Mouse (Mus musculus) limb, embryonic 12.5 days (tissue): Measurements from ENCODE around the gene Akr1d1. TPM values are rescaled to one million over a fixed set of nuclear protein-coding genes. Genes with fewer than 3 reads are reported as not detected.

Experiments used
- polyA plus RNA-seq: library from polyadenylated mRNA; unstranded; fragments of >200 nt; fragmentation: Nextera tagmentation; extraction: Ambion mirVana; gene quantifications from 2 replicates; pipeline ENCODE4 v1.2.1, GENCODE M21; 2016

Gene Akr1d1
- polyA plus RNA-seq, 1 experiment from 2014 or later = not detected

Other genes starting within 250 kb of the Akr1d1 start
- gene Dgki, start 230.0 kb upstream of the Akr1d1 start, polyA plus RNA-seq = 1.0 TPM in 2 replicates
- 26.4 and 30.7 TPM in 2 replicates for gene Creb3l2, start 88.0 kb upstream of the Akr1d1 start, polyA plus RNA-seq